In the genomic region with DNA sequence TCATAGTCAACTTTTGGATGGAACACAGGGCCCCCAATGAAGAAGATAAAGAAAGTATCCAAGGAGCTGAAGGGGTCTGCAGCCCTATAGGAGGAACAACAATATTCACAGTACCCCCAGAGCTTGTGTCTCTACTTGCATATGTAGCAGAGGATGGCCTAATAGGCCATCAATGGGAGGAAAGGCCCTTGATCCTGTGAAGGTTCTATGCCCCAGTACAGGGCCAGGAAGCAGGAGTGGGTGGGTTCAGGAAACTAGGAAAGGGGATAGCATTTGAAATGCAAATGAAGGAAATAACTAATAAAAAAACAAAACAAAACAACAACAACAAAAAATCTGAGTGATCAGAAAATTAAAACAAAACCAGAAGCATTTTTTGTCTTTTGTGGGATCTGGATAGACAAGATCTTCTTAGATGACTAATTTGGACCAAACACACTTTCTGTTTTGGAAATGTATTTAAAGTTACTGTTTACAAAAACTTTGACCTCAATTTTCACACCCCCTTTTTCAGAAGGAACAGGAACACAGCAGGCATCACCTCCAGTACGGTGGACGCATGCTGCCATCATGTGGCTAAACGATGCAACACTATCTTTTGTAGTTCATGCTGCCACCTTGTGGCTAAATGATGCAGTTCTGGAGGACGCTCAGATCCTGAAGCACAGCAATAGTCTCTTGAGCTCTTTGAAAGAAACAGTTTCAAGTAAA, we compare ENCODE assay signal across 9 mouse cellular contexts. TPM values are rescaled to one million over a fixed set of nuclear protein-coding genes. Genes with fewer than 3 reads are reported as not detected.
DNase-seq lines count a peak whose midpoint lies in the region; ATAC-seq and TF ChIP-seq lines count a peak whose summit lies in the region.
"Had no signal": no experiment of that assay in that cellular context is flagged by ENCODE, and none has a peak within 500 bp of the region (broad histone marks: within the 10 kb centered on the region; RNA-seq: fewer than 3 reads in every experiment).

No protein-coding gene starts in this region.

- H3K27me3 ChIP-seq in C2C12 (ENCODE audit: control insufficient read depth, insufficient read depth, insufficient read length) = no peaks in the 10 kb centered on the region
- H3K27me3 ChIP-seq in embryonic facial prominence, embryonic 14.5 days (replicated peaks; ENCODE audit: control insufficient read depth, insufficient read depth, low read length) = no peaks in the 10 kb centered on the region
- H3K27me3 ChIP-seq in heart, embryonic 12.5 days (replicated peaks) = peaks cover 19% of the 10 kb centered on the region
- no peaks in the 10 kb centered on the region; the same call in 1 of the 2 replicates for H3K27me3 ChIP-seq in liver, embryonic 16.5 days (ENCODE audit: control insufficient read depth, insufficient read depth, low read depth, low read length)
- no peaks in the 10 kb centered on the region; the same call in 1 of the 2 replicates for H3K27me3 ChIP-seq in neural tube, embryonic 14.5 days (ENCODE audit: control insufficient read depth, insufficient read depth, low read length)

- H3K79me2 ChIP-seq in C2C12 (ENCODE audit: control insufficient read depth, insufficient read depth) = no peaks in the 10 kb centered on the region

- H3K27ac ChIP-seq in embryonic facial prominence, embryonic 14.5 days (replicated peaks; ENCODE audit: low read depth, low read length) = no peak overlapping the region
- no peak overlapping the region for H3K27ac ChIP-seq in heart, embryonic 12.5 days (ENCODE audit: poor library complexity, severe bottlenecking)
- H3K27ac ChIP-seq in liver, embryonic 16.5 days (ENCODE audit: low read length) = no peak overlapping the region
- H3K27ac ChIP-seq in neural tube, embryonic 14.5 days (ENCODE audit: low read depth, low read length) = no peak overlapping the region

- no peak overlapping the region for H3K4me3 ChIP-seq in C2C12 (ENCODE audit: insufficient read depth, poor library complexity, severe bottlenecking)
- H3K4me3 ChIP-seq in embryonic facial prominence, embryonic 14.5 days (ENCODE audit: low read depth, low read length) = no peak overlapping the region
- H3K4me3 ChIP-seq in heart, embryonic 12.5 days = no peak overlapping the region
- H3K4me3 ChIP-seq in liver, embryonic 16.5 days (ENCODE audit: low read depth, low read length) = no peak overlapping the region
- H3K4me3 ChIP-seq in neural tube, embryonic 14.5 days (ENCODE audit: low read depth, low read length) = no peak overlapping the region
- H3K4me3 ChIP-seq: erythroblast, embryonic 14.5 days had no signal

- TF ChIP-seq CTCF in C2C12 (IDR thresholded peaks at IDR 0.05; ENCODE audit: control insufficient read depth, insufficient read depth, insufficient read length) = peak; percentile 100

- H3K36me3 ChIP-seq in C2C12 (ENCODE audit: control insufficient read depth, insufficient read depth) = no peaks in the 10 kb centered on the region
- no peaks in the 10 kb centered on the region for H3K36me3 ChIP-seq in embryonic facial prominence, embryonic 14.5 days (ENCODE audit: control insufficient read depth, insufficient read depth, low read length)
- no peaks in the 10 kb centered on the region for H3K36me3 ChIP-seq in heart, embryonic 12.5 days
- no peaks in the 10 kb centered on the region for H3K36me3 ChIP-seq in liver, embryonic 16.5 days (ENCODE audit: control insufficient read depth, insufficient read depth)
- H3K36me3 ChIP-seq in neural tube, embryonic 14.5 days (ENCODE audit: control insufficient read depth, insufficient read depth, low read length) = no peaks in the 10 kb centered on the region

- peak; percentile 64 for DNase-seq in adrenal gland, postnatal 25 days
- peak; percentile 88 for DNase-seq in embryonic facial prominence, embryonic 14.5 days (ENCODE audit: low spot score)
- peak; percentile 83 for DNase-seq in kidney, postnatal 14 days
- DNase-seq in testis, postnatal 14 days (ENCODE audit: low spot score) = peak; percentile 65

- no peaks in the 10 kb centered on the region for H3K79me3 ChIP-seq in C2C12 (ENCODE audit: low read depth)

- WGBS in embryonic facial prominence, embryonic 14.5 days = under 1% methylated on average over 4 of the region's 4 CpGs
- WGBS in heart, embryonic 12.5 days = 0% methylated on average over 4 of the region's 4 CpGs
- WGBS in liver, embryonic 16.5 days (ENCODE audit: insufficient replicate concordance) = 1% methylated on average over 4 of the region's 4 CpGs
- whole genome bisulfite sequencing in neural tube, embryonic 14.5 days = 0% methylated on average over 4 of the region's 4 CpGs

- H3K4me2 ChIP-seq in embryonic facial prominence, embryonic 14.5 days (ENCODE audit: low read depth, low read length) = no peak overlapping the region
- no peak overlapping the region for H3K4me2 ChIP-seq in heart, embryonic 12.5 days
- no peak overlapping the region for H3K4me2 ChIP-seq in liver, embryonic 16.5 days (ENCODE audit: low read depth, low read length)
- H3K4me2 ChIP-seq in neural tube, embryonic 14.5 days (ENCODE audit: low read depth, low read length) = no peak overlapping the region

- H3K4me1 ChIP-seq in embryonic facial prominence, embryonic 14.5 days (ENCODE audit: control insufficient read depth, insufficient read depth, low read length) = no peaks in the 10 kb centered on the region
- no peaks in the 10 kb centered on the region for H3K4me1 ChIP-seq in heart, embryonic 12.5 days (replicated peaks)
- H3K4me1 ChIP-seq in liver, embryonic 16.5 days (ENCODE audit: control insufficient read depth, low read depth, low read length) = no peaks in the 10 kb centered on the region
- no peaks in the 10 kb centered on the region for H3K4me1 ChIP-seq in neural tube, embryonic 14.5 days (ENCODE audit: control insufficient read depth, insufficient read depth, low read length)

- no peaks in the 10 kb centered on the region for H3K9me3 ChIP-seq in embryonic facial prominence, embryonic 14.5 days (ENCODE audit: control insufficient read depth, low read length)
- no peaks in the 10 kb centered on the region for H3K9me3 ChIP-seq in heart, embryonic 12.5 days (replicated peaks)
- no peaks in the 10 kb centered on the region for H3K9me3 ChIP-seq in liver, embryonic 16.5 days (replicated peaks; ENCODE audit: control insufficient read depth, low read length)
- H3K9me3 ChIP-seq in neural tube, embryonic 14.5 days (ENCODE audit: control insufficient read depth, low read length) = no peaks in the 10 kb centered on the region

- no peak overlapping the region for H3ac ChIP-seq in C2C12 (ENCODE audit: control insufficient read depth, insufficient read length, low read depth)

- no peak for ATAC-seq in embryonic facial prominence, embryonic 14.5 days (ENCODE audit: low read depth)
- 0 out of 2 replicates have a peak, but pooled peaks have one; percentile 64 for ATAC-seq in heart, embryonic 12.5 days (ENCODE audit: insufficient number of reproducible peaks, low FRiP score)
- ATAC-seq in liver, embryonic 16.5 days (ENCODE audit: low read depth) = peak; percentile 51
- ATAC-seq in neural tube, embryonic 14.5 days (ENCODE audit: low read depth) = peak; percentile 89

- no peak overlapping the region for H3K9ac ChIP-seq in embryonic facial prominence, embryonic 14.5 days (ENCODE audit: low read depth, low read length)
- no peak overlapping the region for H3K9ac ChIP-seq in heart, embryonic 12.5 days
- H3K9ac ChIP-seq in liver, embryonic 16.5 days (ENCODE audit: low read depth, low read length) = no peak overlapping the region
- no peak overlapping the region for H3K9ac ChIP-seq in neural tube, embryonic 14.5 days (replicated peaks; ENCODE audit: low read depth, low read length)

RNA-seq across cellular contexts. Expression of gene Olfr94, which starts 2.6 kb away (rescaled TPM):
- polyA plus RNA-seq in C2C12 (2012; fragmentation: generic; extraction: Trizol) = not detected
- total RNA-seq in adrenal gland, postnatal 25 days (2021) = not detected in 2 replicates
- 0.10 and 0.21 TPM in 2 replicates for polyA plus RNA-seq in embryonic facial prominence, embryonic 14.5 days (2014; fragmentation: Nextera tagmentation; extraction: Ambion mirVana)
- not detected in 2 replicates for polyA plus RNA-seq in heart, embryonic 12.5 days (2016; fragmentation: Nextera tagmentation; extraction: Ambion mirVana)
- not detected in 2 replicates for polyA plus RNA-seq in liver, embryonic 16.5 days (2015; fragmentation: Nextera tagmentation; extraction: Ambion mirVana)
- polyA plus RNA-seq in neural tube, embryonic 14.5 days (2014; fragmentation: Nextera tagmentation; extraction: Ambion mirVana) = 0.19 TPM in 1 of 2 replicates, not detected in the other
- polyA plus RNA-seq: erythroblast, embryonic 14.5 days had no signal

RNA-seq across cellular contexts. Expression of gene Olfr95, which starts 9.6 kb away (rescaled TPM):
- not detected for polyA plus RNA-seq in C2C12 (2012; fragmentation: generic; extraction: Trizol)
- not detected in 2 replicates for total RNA-seq in adrenal gland, postnatal 25 days (2021)
- not detected in 2 replicates for polyA plus RNA-seq in embryonic facial prominence, embryonic 14.5 days (2014; fragmentation: Nextera tagmentation; extraction: Ambion mirVana)
- polyA plus RNA-seq in heart, embryonic 12.5 days (2016; fragmentation: Nextera tagmentation; extraction: Ambion mirVana) = not detected in 2 replicates
- polyA plus RNA-seq in liver, embryonic 16.5 days (2015; fragmentation: Nextera tagmentation; extraction: Ambion mirVana) = not detected in 2 replicates
- polyA plus RNA-seq in neural tube, embryonic 14.5 days (2014; fragmentation: Nextera tagmentation; extraction: Ambion mirVana) = 0.05 TPM in 1 of 2 replicates, not detected in the other
- polyA plus RNA-seq: erythroblast, embryonic 14.5 days had no signal

RNA-seq across cellular contexts. Expression of gene Ubd, which starts 9.7 kb away (rescaled TPM):
- polyA plus RNA-seq in C2C12 (2012; fragmentation: generic; extraction: Trizol) = not detected
- not detected in 2 replicates for total RNA-seq in adrenal gland, postnatal 25 days (2021)
- 0.22 TPM in 1 of 2 replicates, not detected in the other for polyA plus RNA-seq in embryonic facial prominence, embryonic 14.5 days (2014; fragmentation: Nextera tagmentation; extraction: Ambion mirVana)
- not detected in 2 replicates for polyA plus RNA-seq in heart, embryonic 12.5 days (2016; fragmentation: Nextera tagmentation; extraction: Ambion mirVana)
- not detected in 2 replicates for polyA plus RNA-seq in liver, embryonic 16.5 days (2015; fragmentation: Nextera tagmentation; extraction: Ambion mirVana)
- polyA plus RNA-seq in neural tube, embryonic 14.5 days (2014; fragmentation: Nextera tagmentation; extraction: Ambion mirVana) = not detected in 2 replicates
- polyA plus RNA-seq: erythroblast, embryonic 14.5 days had no signal

RNA-seq across cellular contexts. Expression of gene Olfr96, which starts 16.6 kb away (rescaled TPM):
- polyA plus RNA-seq in C2C12 (2012; fragmentation: generic; extraction: Trizol) = not detected
- not detected in 2 replicates for total RNA-seq in adrenal gland, postnatal 25 days (2021)
- polyA plus RNA-seq in embryonic facial prominence, embryonic 14.5 days (2014; fragmentation: Nextera tagmentation; extraction: Ambion mirVana) = 0.29 TPM in 1 of 2 replicates, not detected in the other
- not detected in 2 replicates for polyA plus RNA-seq in heart, embryonic 12.5 days (2016; fragmentation: Nextera tagmentation; extraction: Ambion mirVana)
- polyA plus RNA-seq in liver, embryonic 16.5 days (2015; fragmentation: Nextera tagmentation; extraction: Ambion mirVana) = not detected in 2 replicates
- not detected in 2 replicates for polyA plus RNA-seq in neural tube, embryonic 14.5 days (2014; fragmentation: Nextera tagmentation; extraction: Ambion mirVana)
- polyA plus RNA-seq: erythroblast, embryonic 14.5 days had no signal

RNA-seq across cellular contexts. Expression of gene Olfr97, which starts 33.8 kb away (rescaled TPM):
- polyA plus RNA-seq in C2C12 (2012; fragmentation: generic; extraction: Trizol) = not detected
- not detected in 2 replicates for total RNA-seq in adrenal gland, postnatal 25 days (2021)
- not detected in 2 replicates for polyA plus RNA-seq in embryonic facial prominence, embryonic 14.5 days (2014; fragmentation: Nextera tagmentation; extraction: Ambion mirVana)
- not detected in 2 replicates for polyA plus RNA-seq in heart, embryonic 12.5 days (2016; fragmentation: Nextera tagmentation; extraction: Ambion mirVana)
- not detected in 2 replicates for polyA plus RNA-seq in liver, embryonic 16.5 days (2015; fragmentation: Nextera tagmentation; extraction: Ambion mirVana)
- not detected in 2 replicates for polyA plus RNA-seq in neural tube, embryonic 14.5 days (2014; fragmentation: Nextera tagmentation; extraction: Ambion mirVana)
- polyA plus RNA-seq: erythroblast, embryonic 14.5 days had no signal
